Mouse (Mus musculus): Measurements from ENCODE around the gene Tmc7. TPM values are rescaled to one million over a fixed set of nuclear protein-coding genes. Genes with fewer than 3 reads are reported as not detected.

The Tmc7 gene
- total RNA-seq, 1 experiment = 2.9 TPM

DNA sequence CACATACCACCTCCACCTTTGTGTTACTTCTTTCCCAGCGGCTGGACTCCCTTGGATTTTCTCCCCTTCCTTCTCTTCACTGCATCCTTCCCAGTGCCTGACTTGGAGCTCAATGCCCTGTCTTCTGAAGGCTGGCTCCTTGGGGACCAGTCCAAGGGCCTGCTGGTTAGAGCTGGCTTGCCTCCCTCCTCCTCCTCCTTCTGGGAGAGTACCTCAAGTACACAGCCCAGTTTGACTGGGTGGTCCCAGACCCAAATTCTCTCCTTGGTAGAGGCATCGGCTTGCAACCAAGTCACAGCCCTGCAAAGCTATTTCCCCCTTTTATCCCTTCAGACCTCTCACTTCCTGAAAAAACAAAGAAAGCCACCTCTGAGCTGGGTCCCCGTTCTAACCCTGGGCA, 6.3 kb downstream of the Tmc7 start:
- Histone ChIP-seq H3K4me1 (ENCODE audit: control insufficient read depth in 2 of 2, insufficient read depth in 2 of 2, low read length in 2 of 2, poor library complexity in 1 of 2) (peaks cover 0 to 16% of the 10 kb centered on the region in 2 experiments; a peak in 2 of 4 replicates), H3K9ac (ENCODE audit: insufficient read depth, low read depth, low read length, poor library complexity, severe bottlenecking) (no peak overlapping the region), H3K9me3 (ENCODE audit: control insufficient read depth, insufficient read depth, low read depth, low read length) (no peaks in the 10 kb centered on the region), H3K4me3 (ENCODE audit: insufficient read depth in 1 of 2, low read depth in 1 of 2, low read length in 2 of 2, poor library complexity in 1 of 2, severe bottlenecking in 1 of 2) (no peak overlapping the region), H3K36me3 (ENCODE audit: control insufficient read depth, insufficient read depth, low read length, poor library complexity, severe bottlenecking) (no peaks in the 10 kb centered on the region), H3K27ac (ENCODE audit: insufficient read depth, low read depth, low read length, poor library complexity, severe bottlenecking) (no peak overlapping the region)
- no peak for DNase-seq (ENCODE audit: low read depth, low spot score)
- no peak for TF ChIP-seq HCFC1 (IDR thresholded peaks at IDR 0.05; ENCODE audit: borderline replicate concordance, insufficient read depth, low read length)
- no peak for TF ChIP-seq ZNF384 (IDR thresholded peaks at IDR 0.05; ENCODE audit: low read depth, low read length)
- TF ChIP-seq MAFK (IDR thresholded peaks at IDR 0.05; ENCODE audit: insufficient read depth, low read depth, low read length) = no peak
- TF ChIP-seq ZC3H11A (IDR thresholded peaks at IDR 0.05; ENCODE audit: borderline replicate concordance, low read depth, low read length) = no peak
- no peak for TF ChIP-seq CHD2 (IDR thresholded peaks at IDR 0.05; ENCODE audit: low read depth, low read length)
- in situ Hi-C loops (cut with MboI; ENCODE audit: low sequenced_read_pairs in 2 of 2, unreplicated experiment in 2 of 2) = loop anchor here in 1 of 2 experiments (25.0 kb wide), 1 partner anchor 266 kb away; no protein-coding TSS in a partner anchor

GRCm38 (mm10) chr7:118572039-118572438, 12.5 kb downstream of the Tmc7 start:
- H3K9ac ChIP-seq (ENCODE audit: insufficient read depth, low read depth, low read length, poor library complexity, severe bottlenecking) = no peak overlapping the region
- peaks cover 0 to 5% of the 10 kb centered on the region in 2 experiments; a peak in 1 of 4 replicates for H3K4me1 ChIP-seq (ENCODE audit: control insufficient read depth in 2 of 2, insufficient read depth in 2 of 2, low read length in 2 of 2, poor library complexity in 1 of 2)
- no peak overlapping the region for H3K27ac ChIP-seq (ENCODE audit: insufficient read depth, low read depth, low read length, poor library complexity, severe bottlenecking)
- no peak for TF ChIP-seq CHD2 (IDR thresholded peaks at IDR 0.05; ENCODE audit: low read depth, low read length)
- TF ChIP-seq MAFK (IDR thresholded peaks at IDR 0.05; ENCODE audit: insufficient read depth, low read depth, low read length) = no peak
- no peak for TF ChIP-seq ZNF384 (IDR thresholded peaks at IDR 0.05; ENCODE audit: low read depth, low read length)
- no peak for TF ChIP-seq HCFC1 (IDR thresholded peaks at IDR 0.05; ENCODE audit: borderline replicate concordance, insufficient read depth, low read length)
- no peak for TF ChIP-seq ZC3H11A (IDR thresholded peaks at IDR 0.05; ENCODE audit: borderline replicate concordance, low read depth, low read length)
- no peak overlapping the region for H3K4me3 ChIP-seq (ENCODE audit: insufficient read depth in 1 of 2, low read depth in 1 of 2, low read length in 2 of 2, poor library complexity in 1 of 2, severe bottlenecking in 1 of 2)
- in situ Hi-C loops (cut with MboI; ENCODE audit: low sequenced_read_pairs in 2 of 2, unreplicated experiment in 2 of 2) = no loop called here
- H3K9me3 ChIP-seq (ENCODE audit: control insufficient read depth, insufficient read depth, low read depth, low read length) = no peaks in the 10 kb centered on the region
- DNase-seq (ENCODE audit: low read depth, low spot score) = no peak
- H3K36me3 ChIP-seq (ENCODE audit: control insufficient read depth, insufficient read depth, low read length, poor library complexity, severe bottlenecking) = no peaks in the 10 kb centered on the region

GRCm38 (mm10) chr7:118571350-118571749, 13.2 kb downstream of the Tmc7 start:
- Histone ChIP-seq H3K9ac (ENCODE audit: insufficient read depth, low read depth, low read length, poor library complexity, severe bottlenecking) (no peak overlapping the region), H3K9me3 (ENCODE audit: control insufficient read depth, insufficient read depth, low read depth, low read length) (no peaks in the 10 kb centered on the region), H3K4me1 (ENCODE audit: control insufficient read depth in 2 of 2, insufficient read depth in 2 of 2, low read length in 2 of 2, poor library complexity in 1 of 2) (peaks cover 0 to 4% of the 10 kb centered on the region in 2 experiments; a peak in 1 of 4 replicates), H3K27ac (ENCODE audit: insufficient read depth, low read depth, low read length, poor library complexity, severe bottlenecking) (no peak overlapping the region), H3K4me3 (ENCODE audit: insufficient read depth in 1 of 2, low read depth in 1 of 2, low read length in 2 of 2, poor library complexity in 1 of 2, severe bottlenecking in 1 of 2) (no peak overlapping the region), H3K36me3 (ENCODE audit: control insufficient read depth, insufficient read depth, low read length, poor library complexity, severe bottlenecking) (no peaks in the 10 kb centered on the region)
- TF ChIP-seq ZNF384 (IDR thresholded peaks at IDR 0.05; ENCODE audit: low read depth, low read length) = no peak
- TF ChIP-seq HCFC1 (IDR thresholded peaks at IDR 0.05; ENCODE audit: borderline replicate concordance, insufficient read depth, low read length) = no peak
- no peak for TF ChIP-seq ZC3H11A (IDR thresholded peaks at IDR 0.05; ENCODE audit: borderline replicate concordance, low read depth, low read length)
- in situ Hi-C loops (cut with MboI; ENCODE audit: low sequenced_read_pairs in 2 of 2, unreplicated experiment in 2 of 2) = no loop called here
- no peak for DNase-seq (ENCODE audit: low read depth, low spot score)

DNA sequence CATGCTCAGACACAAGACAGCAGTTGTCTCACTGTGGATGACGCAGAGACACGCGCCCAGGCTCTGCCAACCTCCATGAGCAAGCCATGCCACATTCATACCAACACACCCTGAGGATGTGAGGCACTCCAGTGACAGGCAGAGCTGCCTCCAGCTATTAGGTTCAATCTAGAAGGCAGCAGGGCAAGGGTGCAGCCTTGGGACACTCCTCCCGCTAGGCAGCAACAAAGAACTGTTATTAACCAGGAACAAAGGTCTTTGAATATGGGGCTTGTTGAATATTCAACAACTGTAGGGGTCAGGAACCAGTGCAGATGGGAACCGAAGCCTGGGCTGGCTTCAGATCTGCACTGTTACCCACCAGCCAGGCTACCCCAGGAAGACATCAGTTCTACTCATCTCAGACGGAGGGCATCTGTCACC, 15.4 kb downstream of the Tmc7 start:
- H3K9me3 ChIP-seq (ENCODE audit: control insufficient read depth, insufficient read depth, low read depth, low read length) = no peaks in the 10 kb centered on the region
- H3K36me3 ChIP-seq (ENCODE audit: control insufficient read depth, insufficient read depth, low read length, poor library complexity, severe bottlenecking) = no peaks in the 10 kb centered on the region
- no peak overlapping the region for H3K27ac ChIP-seq (ENCODE audit: insufficient read depth, low read depth, low read length, poor library complexity, severe bottlenecking)
- H3K9ac ChIP-seq (ENCODE audit: insufficient read depth, low read depth, low read length, poor library complexity, severe bottlenecking) = no peak overlapping the region
- H3K4me1 ChIP-seq (ENCODE audit: control insufficient read depth in 2 of 2, insufficient read depth in 2 of 2, low read length in 2 of 2, poor library complexity in 1 of 2) = peaks cover 0 to 4% of the 10 kb centered on the region in 2 experiments; a peak in 1 of 4 replicates
- H3K4me3 ChIP-seq (ENCODE audit: insufficient read depth in 1 of 2, low read depth in 1 of 2, low read length in 2 of 2, poor library complexity in 1 of 2, severe bottlenecking in 1 of 2) = no peak overlapping the region
- in situ Hi-C loops (cut with MboI; ENCODE audit: low sequenced_read_pairs in 2 of 2, unreplicated experiment in 2 of 2) = no loop called here
- TF ChIP-seq CHD2 (IDR thresholded peaks at IDR 0.05; ENCODE audit: low read depth, low read length) (no peak), MAFK (IDR thresholded peaks at IDR 0.05; ENCODE audit: insufficient read depth, low read depth, low read length) (no peak), ZC3H11A (IDR thresholded peaks at IDR 0.05; ENCODE audit: borderline replicate concordance, low read depth, low read length) (no peak), ZNF384 (IDR thresholded peaks at IDR 0.05; ENCODE audit: low read depth, low read length) (no peak), HCFC1 (IDR thresholded peaks at IDR 0.05; ENCODE audit: borderline replicate concordance, insufficient read depth, low read length) (no peak)
- no peak for DNase-seq (ENCODE audit: low read depth, low spot score)

DNA sequence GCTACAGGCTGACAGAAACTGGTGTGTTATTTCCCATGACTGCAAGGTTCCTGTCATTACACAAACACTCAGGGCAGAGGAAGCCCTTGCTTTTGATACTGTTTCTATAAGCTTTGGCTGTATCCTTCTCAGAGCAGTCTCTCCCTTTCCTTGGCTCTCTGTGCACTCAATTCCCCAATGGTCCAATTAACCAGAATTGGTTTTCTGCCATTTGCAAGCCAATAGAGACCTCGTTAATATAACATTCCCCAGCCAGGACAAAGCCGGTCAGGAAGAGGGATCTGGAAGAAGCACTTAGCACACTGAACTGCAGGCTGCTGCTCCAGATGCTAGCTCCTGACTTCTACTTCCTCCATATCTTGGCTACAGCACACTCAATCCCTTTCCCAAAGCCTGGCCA, 30.2 kb downstream of the Tmc7 start:
- Histone ChIP-seq H3K27ac (ENCODE audit: insufficient read depth, low read depth, low read length, poor library complexity, severe bottlenecking) (no peak overlapping the region), H3K4me3 (ENCODE audit: insufficient read depth in 1 of 2, low read depth in 1 of 2, low read length in 2 of 2, poor library complexity in 1 of 2, severe bottlenecking in 1 of 2) (no peak overlapping the region), H3K9me3 (ENCODE audit: control insufficient read depth, insufficient read depth, low read depth, low read length) (no peaks in the 10 kb centered on the region), H3K36me3 (ENCODE audit: control insufficient read depth, insufficient read depth, low read length, poor library complexity, severe bottlenecking) (no peaks in the 10 kb centered on the region), H3K4me1 (ENCODE audit: control insufficient read depth in 2 of 2, insufficient read depth in 2 of 2, low read length in 2 of 2, poor library complexity in 1 of 2) (no peaks in the 10 kb centered on the region; a peak in 1 of 4 replicates), H3K9ac (ENCODE audit: insufficient read depth, low read depth, low read length, poor library complexity, severe bottlenecking) (no peak overlapping the region)
- in situ Hi-C loops (cut with MboI; ENCODE audit: low sequenced_read_pairs in 2 of 2, unreplicated experiment in 2 of 2) = no loop called here
- TF ChIP-seq HCFC1 (IDR thresholded peaks at IDR 0.05; ENCODE audit: borderline replicate concordance, insufficient read depth, low read length) = no peak
- no peak for TF ChIP-seq ZNF384 (IDR thresholded peaks at IDR 0.05; ENCODE audit: low read depth, low read length)
- no peak for TF ChIP-seq MAFK (IDR thresholded peaks at IDR 0.05; ENCODE audit: insufficient read depth, low read depth, low read length)
- no peak for TF ChIP-seq CHD2 (IDR thresholded peaks at IDR 0.05; ENCODE audit: low read depth, low read length)
- TF ChIP-seq ZC3H11A (IDR thresholded peaks at IDR 0.05; ENCODE audit: borderline replicate concordance, low read depth, low read length) = no peak
- DNase-seq (ENCODE audit: low read depth, low spot score) = no peak
